16 mouse cellular contexts compared by ENCODE assay signal in genomic region chr8:107758637-107759036, GRCm38 (mm10).
DNase-seq lines count a peak whose midpoint lies in the region; ATAC-seq and TF ChIP-seq lines count a peak whose summit lies in the region.
"Had no signal": no experiment of that assay in that cellular context is flagged by ENCODE, and none has a peak within 500 bp of the region (broad histone marks: within the 10 kb centered on the region; RNA-seq: fewer than 3 reads in every experiment).

No protein-coding gene starts in this region.

- H3K9me3 ChIP-seq in hindbrain, postnatal 0 days (ENCODE audit: low read length), result no peaks in the 10 kb centered on the region
- H3K9me3 ChIP-seq in hindbrain, embryonic 10.5 days, result peaks cover 13% of the 10 kb centered on the region; the same call in 1 of the 2 replicates
- no peaks in the 10 kb centered on the region for H3K9me3 ChIP-seq in lung, embryonic 14.5 days (ENCODE audit: low read depth, low read length)
- no peaks in the 10 kb centered on the region for H3K9me3 ChIP-seq in ES-E14 (ENCODE audit: control insufficient read depth, insufficient read depth, low read depth, low read length)
- H3K9me3 ChIP-seq: forebrain, embryonic 10.5 days had no signal

- WGBS in hindbrain, postnatal 0 days, result 86% methylated on average over 1 of the region's 1 CpGs
- WGBS in hindbrain, embryonic 10.5 days, result 77% methylated on average over 1 of the region's 1 CpGs
- WGBS in lung, embryonic 14.5 days, result 63% methylated on average over 1 of the region's 1 CpGs

- H3K36me3 ChIP-seq in hindbrain, postnatal 0 days (ENCODE audit: insufficient read depth, low read length), result no peaks in the 10 kb centered on the region
- H3K36me3 ChIP-seq in hindbrain, embryonic 10.5 days, result no peaks in the 10 kb centered on the region
- H3K36me3 ChIP-seq in lung, embryonic 14.5 days (ENCODE audit: insufficient read depth), result no peaks in the 10 kb centered on the region
- H3K36me3 ChIP-seq in ES-E14 (ENCODE audit: control insufficient read depth, insufficient read depth, low read length, poor library complexity, severe bottlenecking), result no peaks in the 10 kb centered on the region
- H3K36me3 ChIP-seq: embryonic facial prominence, embryonic 13.5 days; forebrain, embryonic 10.5 days had no signal

- TF ChIP-seq POLR2A in cortical plate, adult 2 months (IDR thresholded peaks at IDR 0.05; ENCODE audit: extremely low read depth, insufficient read depth, low read length), result no peak

- peak; percentile 35 for TF ChIP-seq CTCF in hindbrain, postnatal 0 days (IDR thresholded peaks at IDR 0.05; ENCODE audit: low read depth)
- TF ChIP-seq CTCF in lung, embryonic 14.5 days (IDR thresholded peaks at IDR 0.05; ENCODE audit: low read depth), result peak; percentile 53
- TF ChIP-seq CTCF in cortical plate, adult 2 months (IDR thresholded peaks at IDR 0.05; ENCODE audit: extremely low read depth, insufficient read depth, low read length), result 0 out of 2 replicates have a peak, but pooled peaks have one; percentile 23

- peak; percentile 11 for DNase-seq in hindbrain, postnatal 0 days (ENCODE audit: low spot score)
- no peak for DNase-seq in hindbrain, embryonic 10.5 days (ENCODE audit: low spot score)
- DNase-seq in lung, embryonic 14.5 days, result peak; percentile 13
- no peak for DNase-seq in lung, postnatal 10 days
- DNase-seq in ES-E14 (ENCODE audit: low read depth, low spot score), result peak; percentile 21
- DNase-seq in spleen, postnatal 10 days (ENCODE audit: low spot score in 2 of 2), result no peak
- DNase-seq: cerebellum, adult 2 months; heart, adult 11 months; heart, postnatal 14 days; layer of hippocampus, postnatal 36 days; lung, postnatal 14 days had no signal

- no peaks in the 10 kb centered on the region for H3K27me3 ChIP-seq in hindbrain, postnatal 0 days (ENCODE audit: insufficient read depth, low read length)
- no peaks in the 10 kb centered on the region for H3K27me3 ChIP-seq in hindbrain, embryonic 10.5 days (ENCODE audit: insufficient read depth, poor library complexity, severe bottlenecking)
- H3K27me3 ChIP-seq in lung, embryonic 14.5 days (ENCODE audit: insufficient read depth, low read length), result no peaks in the 10 kb centered on the region
- H3K27me3 ChIP-seq: embryonic facial prominence, embryonic 13.5 days had no signal

- no peaks in the 10 kb centered on the region for H3K4me1 ChIP-seq in hindbrain, postnatal 0 days (ENCODE audit: insufficient read depth, low read length)
- H3K4me1 ChIP-seq in hindbrain, embryonic 10.5 days (replicated peaks), result no peaks in the 10 kb centered on the region
- no peaks in the 10 kb centered on the region for H3K4me1 ChIP-seq in lung, embryonic 14.5 days (ENCODE audit: insufficient read depth)
- H3K4me1 ChIP-seq in ES-E14 (ENCODE audit: control insufficient read depth in 2 of 2, insufficient read depth in 2 of 2, low read length in 2 of 2, poor library complexity in 1 of 2), result peaks cover 0 to 6% of the 10 kb centered on the region in 2 experiments; a peak in 1 of 4 replicates
- 0 out of 2 replicates have a peak, but pooled peaks cover 1% of the 10 kb centered on the region for H3K4me1 ChIP-seq in cortical plate, adult 2 months (ENCODE audit: control insufficient read depth, insufficient read depth, low read length)
- H3K4me1 ChIP-seq: embryonic facial prominence, embryonic 13.5 days; forebrain, embryonic 10.5 days had no signal

- no peak overlapping the region for H3K4me3 ChIP-seq in hindbrain, postnatal 0 days (ENCODE audit: low read length)
- no peak overlapping the region for H3K4me3 ChIP-seq in hindbrain, embryonic 10.5 days
- no peak overlapping the region for H3K4me3 ChIP-seq in lung, embryonic 14.5 days (ENCODE audit: low read depth, low read length)
- no peak overlapping the region for H3K4me3 ChIP-seq in ES-E14 (ENCODE audit: insufficient read depth in 1 of 2, low read depth in 1 of 2, low read length in 2 of 2, poor library complexity in 1 of 2, severe bottlenecking in 1 of 2)
- no peak overlapping the region for H3K4me3 ChIP-seq in cortical plate, adult 2 months (ENCODE audit: insufficient read depth, low read length)
- H3K4me3 ChIP-seq: embryonic facial prominence, embryonic 13.5 days; forebrain, embryonic 10.5 days had no signal

- no peak overlapping the region for H3K9ac ChIP-seq in hindbrain, postnatal 0 days (replicated peaks; ENCODE audit: low read length)
- no peak overlapping the region for H3K9ac ChIP-seq in lung, embryonic 14.5 days
- H3K9ac ChIP-seq in ES-E14 (ENCODE audit: insufficient read depth, low read depth, low read length, poor library complexity, severe bottlenecking), result no peak overlapping the region
- H3K9ac ChIP-seq: embryonic facial prominence, embryonic 13.5 days had no signal

- H3K27ac ChIP-seq in hindbrain, postnatal 0 days, result no peak overlapping the region
- no peak overlapping the region for H3K27ac ChIP-seq in hindbrain, embryonic 10.5 days
- no peak overlapping the region for H3K27ac ChIP-seq in lung, embryonic 14.5 days (ENCODE audit: low read depth)
- no peak overlapping the region for H3K27ac ChIP-seq in ES-E14 (ENCODE audit: insufficient read depth, low read depth, low read length, poor library complexity, severe bottlenecking)
- H3K27ac ChIP-seq in cortical plate, adult 2 months (ENCODE audit: insufficient read depth, low read length), result no peak overlapping the region
- H3K27ac ChIP-seq: embryonic facial prominence, embryonic 13.5 days; forebrain, embryonic 10.5 days had no signal

- ATAC-seq in hindbrain, postnatal 0 days, result no peak
- no peak for ATAC-seq in lung, embryonic 14.5 days (ENCODE audit: insufficient read depth)
- ATAC-seq: activated CD4-positive, CD25-positive, alpha-beta regulatory T cell, adult 4 months had no signal

- no peak overlapping the region for H3K4me2 ChIP-seq in hindbrain, postnatal 0 days (ENCODE audit: low read depth, low read length)
- H3K4me2 ChIP-seq in lung, embryonic 14.5 days, result no peak overlapping the region
- H3K4me2 ChIP-seq: embryonic facial prominence, embryonic 13.5 days; midbrain, embryonic 11.5 days had no signal

- in situ Hi-C loops in ES-E14 (cut with MboI; ENCODE audit: low sequenced_read_pairs in 2 of 2, unreplicated experiment in 2 of 2), result no loop called here

TF ChIP-seq in ES-E14, 5 proteins besides CTCF, POLR2A, EP300 and RAD21:
- TF ChIP-seq HCFC1 (IDR thresholded peaks at IDR 0.05; ENCODE audit: borderline replicate concordance, insufficient read depth, low read length), result no peak
- no peak for TF ChIP-seq ZC3H11A (IDR thresholded peaks at IDR 0.05; ENCODE audit: borderline replicate concordance, low read depth, low read length)
- TF ChIP-seq MAFK (IDR thresholded peaks at IDR 0.05; ENCODE audit: insufficient read depth, low read depth, low read length), result no peak

Comparison
In these comparisons a context has a peak if more than half of its experiments do, and no peak if none do; other contexts are left out.
1. DNase-seq: peak in hindbrain, postnatal 0 days (single experiment), lung, embryonic 14.5 days (single experiment) and ES-E14 (single experiment); none in hindbrain, embryonic 10.5 days (single experiment), lung, postnatal 10 days (single experiment) and spleen, postnatal 10 days (0 of 2).
2. Peak in every context shown above with its lines, with median percentiles within 50 percentile points of each other: CTCF ChIP-seq.